Mouse (Mus musculus) monocyte, adult 2 months (primary cell): ENCODE measurements around the gene A830031A19Rik.

Source experiments
- DNase-seq, 2 experiments: peaks; one replicate each; pipeline ENCODE4 v3.0.0; 2022; ENCODE audit warnings: low spot score in 2 of 2, low read depth in 1 of 2

Gene A830031A19Rik

DNA sequence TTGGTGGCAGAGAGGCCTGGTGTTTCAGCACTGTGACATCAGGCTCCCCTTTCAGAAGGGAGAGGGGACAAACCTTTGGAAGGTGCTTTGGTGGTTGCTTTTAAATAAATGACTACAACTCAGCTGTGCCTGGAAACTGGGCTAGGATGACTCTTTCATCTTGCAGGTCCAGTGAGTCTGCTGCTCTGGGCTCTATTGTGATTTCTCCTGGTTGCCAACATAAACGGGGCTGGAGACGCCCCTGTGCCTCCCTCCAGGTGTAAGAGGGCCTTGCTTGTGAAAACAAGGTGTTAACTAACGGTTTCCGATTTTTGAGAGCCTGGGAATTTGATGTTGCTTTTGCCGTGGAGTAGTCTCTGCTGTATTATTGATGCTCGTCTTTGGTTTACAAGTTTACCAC is 21.6 kb upstream of the A830031A19Rik start:
- DNase-seq: no peak

DNA sequence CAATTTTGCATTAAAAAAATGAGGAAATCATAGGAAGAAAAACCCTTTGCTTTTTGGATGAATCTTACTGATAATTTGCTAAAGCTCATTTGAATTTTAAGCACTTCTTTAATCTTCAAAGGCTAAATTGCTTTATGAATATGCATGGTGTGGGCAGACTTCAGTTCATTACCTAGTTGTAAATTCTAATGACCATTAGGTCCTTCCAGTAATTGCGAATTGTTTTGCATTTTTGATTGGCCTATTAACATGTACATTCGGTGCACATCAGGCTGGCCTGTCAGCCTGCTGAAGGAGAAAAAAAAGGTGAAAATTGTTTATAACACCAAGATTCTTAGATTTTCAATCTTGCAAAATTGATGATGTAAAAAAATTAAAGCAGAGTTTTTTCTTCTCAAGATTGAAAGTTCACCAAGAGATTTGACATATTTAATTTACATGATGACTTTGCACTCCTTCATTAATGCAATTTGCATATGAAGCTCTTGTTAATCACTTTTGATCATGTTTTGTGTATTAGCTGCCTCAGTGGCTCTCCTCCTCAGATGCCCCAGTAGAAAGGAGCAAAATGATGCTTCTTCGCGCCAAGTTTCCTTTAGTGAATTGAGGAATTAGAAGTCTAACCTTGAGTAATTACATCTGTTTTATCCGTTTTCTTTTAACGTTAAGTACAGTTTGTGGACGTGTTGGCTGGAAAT is 21.0 kb upstream of the A830031A19Rik start:
- no peak for DNase-seq

DNA sequence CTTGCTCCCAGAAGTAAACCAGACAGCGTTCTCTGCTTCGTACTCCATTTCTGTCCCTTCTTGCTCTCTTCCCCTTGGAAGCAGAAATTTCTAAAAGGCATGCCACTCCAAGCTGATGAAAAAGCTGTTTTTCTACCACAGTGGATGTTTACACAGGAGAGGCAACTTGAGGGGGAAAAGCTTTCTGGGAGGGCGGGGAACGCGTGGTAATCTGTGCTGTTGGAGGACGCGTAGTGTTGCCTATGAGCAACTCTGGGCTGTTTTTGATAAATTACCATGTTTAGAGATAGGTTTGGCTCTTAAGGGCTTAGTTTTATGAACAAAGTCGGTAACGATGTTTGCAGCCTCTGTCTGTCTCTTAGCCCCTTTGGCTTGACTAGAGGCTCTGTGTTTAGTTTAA is 20.4 kb upstream of the A830031A19Rik start:
- DNase-seq: no peak

DNA sequence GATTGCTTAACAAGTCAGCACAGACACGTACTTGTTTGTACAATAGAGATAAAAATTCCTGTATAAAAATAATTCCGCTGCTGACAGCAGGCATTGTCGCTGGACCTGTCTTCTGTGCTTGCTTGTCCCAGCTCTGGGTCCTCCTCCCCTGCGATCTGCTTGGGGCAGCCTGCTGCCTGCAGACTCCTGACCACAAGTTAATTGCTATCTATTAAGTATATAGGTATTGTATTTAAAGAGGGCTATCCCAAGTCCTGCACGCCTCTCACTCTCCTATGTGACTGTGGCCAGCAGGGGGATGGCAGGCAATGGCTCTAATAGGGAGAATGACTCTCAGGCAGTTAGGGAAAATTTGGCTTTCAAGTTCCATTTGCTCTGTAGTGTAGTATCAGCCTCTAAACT is 19.2 kb upstream of the A830031A19Rik start:
- no peak for DNase-seq

- no peak for DNase-seq
These were observed 17.8 kb upstream of the A830031A19Rik start for GRCm38 (mm10) chr11:24092618-24093017.

DNA sequence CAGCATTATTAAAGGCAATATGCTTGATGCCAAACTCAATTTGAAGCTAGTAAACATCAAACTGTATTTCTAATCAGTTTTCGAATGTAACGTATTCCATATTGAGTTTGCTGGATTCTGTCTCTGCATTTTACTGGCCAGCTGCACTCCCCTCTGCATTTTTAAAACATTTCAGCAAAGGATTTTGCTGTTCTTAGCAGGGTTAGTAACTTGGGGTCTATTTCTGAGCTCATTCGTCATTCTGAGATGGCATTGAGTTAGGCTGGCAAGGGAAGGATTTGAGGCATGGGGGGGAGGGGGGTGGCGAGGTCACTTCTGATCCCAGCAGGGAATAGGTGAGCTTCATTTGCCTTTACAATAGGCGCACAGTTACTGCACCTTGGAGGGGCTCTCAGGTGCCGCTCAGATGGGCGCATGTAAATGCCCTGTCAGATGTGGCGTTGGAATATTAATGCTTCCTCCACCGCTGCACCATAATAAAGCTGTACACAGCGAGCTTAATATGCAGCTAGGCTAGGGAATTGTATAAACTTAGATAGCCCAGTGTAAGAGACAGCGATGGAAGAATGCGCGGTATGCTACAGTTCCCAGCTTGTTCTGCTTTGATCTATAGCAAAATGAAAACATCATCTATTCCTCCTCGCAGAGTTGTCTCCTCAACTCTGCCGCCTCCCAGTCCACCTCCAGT is 16.7 kb upstream of the A830031A19Rik start:
- DNase-seq: no peak

DNA sequence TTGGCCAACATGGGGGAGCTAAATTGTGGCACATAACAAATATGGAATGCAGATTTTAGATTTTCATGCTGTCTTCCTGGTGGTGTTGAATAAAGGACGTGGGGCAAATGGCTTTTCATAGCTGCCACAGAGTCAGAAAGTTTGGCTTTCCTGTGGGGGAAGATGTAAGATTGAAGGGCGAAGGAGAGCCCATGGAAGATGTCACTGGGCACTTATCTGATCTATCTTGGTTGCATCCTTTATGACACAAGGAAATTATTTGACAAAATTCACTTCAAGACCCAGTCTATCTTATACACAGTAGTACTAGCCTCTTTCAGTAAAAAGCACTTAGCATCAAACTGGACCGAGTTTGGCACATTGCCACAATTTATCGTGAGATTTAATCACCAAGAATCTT is 15.6 kb upstream of the A830031A19Rik start:
- no peak for DNase-seq

DNA sequence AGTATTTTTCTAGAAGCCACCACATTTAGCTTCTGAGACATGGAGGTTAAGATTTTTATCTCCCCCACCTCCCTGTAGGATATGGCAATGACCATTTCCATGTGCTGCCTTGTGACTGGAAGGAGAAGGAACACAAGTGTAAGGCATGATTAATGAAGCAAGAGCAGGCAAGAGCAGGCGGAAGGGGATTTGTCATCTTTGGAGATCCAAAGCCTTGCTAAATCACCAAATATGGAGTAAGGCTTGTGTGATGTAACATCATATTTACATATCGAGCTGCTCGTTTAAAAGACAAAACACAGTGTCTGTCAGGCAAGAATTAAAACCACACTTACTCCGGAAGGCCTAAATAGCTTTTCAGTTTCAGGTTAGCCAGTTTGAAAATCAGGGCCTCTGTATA is 12.2 kb upstream of the A830031A19Rik start:
- peak in 1 of 2 experiments; percentile 30 for DNase-seq

- DNase-seq: no peak
These were observed 11.1 kb upstream of the A830031A19Rik start for GRCm38 (mm10) chr11:24085986-24086385.

DNA sequence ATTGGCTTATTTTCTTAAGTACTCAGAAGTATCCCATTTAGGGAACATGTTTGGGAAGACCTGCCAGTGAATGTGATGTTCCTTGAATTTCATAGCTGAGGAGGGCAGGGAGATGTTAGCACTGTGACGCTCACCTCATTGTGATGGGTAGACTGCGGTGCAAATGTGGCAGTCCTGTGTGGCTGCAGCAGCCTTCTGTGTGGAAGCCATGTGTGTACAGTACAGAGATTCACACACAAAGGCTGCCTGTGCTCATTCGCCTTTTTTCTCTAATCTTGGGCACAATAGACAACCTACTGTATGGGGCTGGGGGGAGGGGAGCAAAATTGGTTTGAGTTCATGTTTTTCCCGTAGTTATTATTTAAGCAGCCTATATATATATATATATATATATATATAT is 9.7 kb upstream of the A830031A19Rik start:
- DNase-seq: no peak

- DNase-seq: no peak
These were observed 9.2 kb upstream of the A830031A19Rik start for GRCm38 (mm10) chr11:24084077-24084476.

- no peak for DNase-seq
These were observed 8.6 kb upstream of the A830031A19Rik start for GRCm38 (mm10) chr11:24083423-24083822.

DNA sequence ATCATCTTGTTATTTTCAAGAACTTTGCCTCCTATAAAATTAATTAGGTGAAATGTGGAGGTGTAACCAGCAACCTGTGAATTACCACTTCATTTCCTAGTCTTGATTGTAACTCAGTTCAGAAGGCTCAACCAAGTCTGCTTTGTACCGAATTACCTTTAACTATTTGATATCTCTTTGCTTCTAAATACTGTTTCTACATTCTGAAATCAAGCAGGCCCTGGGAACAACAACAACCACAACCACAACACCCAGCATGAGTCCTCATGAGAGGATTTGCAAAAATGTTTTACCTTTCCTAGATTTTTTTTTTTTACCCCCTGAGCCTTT is 8.2 kb upstream of the A830031A19Rik start:
- DNase-seq: no peak

- no peak for DNase-seq
These were observed 7.7 kb upstream of the A830031A19Rik start for GRCm38 (mm10) chr11:24082385-24083075.

DNA sequence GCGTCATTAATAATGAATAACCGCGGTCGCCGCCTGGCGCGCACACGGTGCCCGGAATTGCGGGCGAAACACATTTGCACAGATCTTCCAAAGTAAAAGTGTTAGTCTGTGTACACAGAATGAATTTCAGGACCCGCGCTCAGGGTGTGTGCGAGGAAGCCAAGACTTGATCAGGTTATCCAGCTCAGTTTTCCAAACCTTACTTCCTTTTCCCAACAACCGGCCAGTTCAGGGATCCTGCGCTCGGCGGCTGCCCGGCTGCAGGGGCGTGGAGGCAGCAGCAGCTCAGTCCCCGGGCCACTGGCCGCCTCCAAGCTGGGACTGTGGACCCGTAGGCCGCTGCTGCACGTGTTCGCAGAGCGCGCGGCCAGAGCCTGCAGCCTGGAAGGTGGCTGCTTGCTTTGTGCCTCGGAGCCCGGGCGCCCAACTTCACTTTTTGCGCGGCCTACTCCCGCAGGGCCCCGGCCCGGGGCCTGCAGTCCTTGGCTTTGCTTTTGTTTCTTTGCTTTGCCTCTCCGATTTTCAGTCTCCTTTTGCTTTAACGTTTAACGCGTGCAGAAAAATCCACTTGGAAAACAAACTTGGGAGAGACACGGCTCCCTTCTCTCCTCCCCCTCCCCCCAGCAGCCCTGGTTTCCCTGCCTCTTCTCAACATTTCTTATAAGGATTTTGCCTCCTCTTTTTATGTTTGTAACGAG is 7.0 kb upstream of the A830031A19Rik start:
- no peak for DNase-seq

DNA sequence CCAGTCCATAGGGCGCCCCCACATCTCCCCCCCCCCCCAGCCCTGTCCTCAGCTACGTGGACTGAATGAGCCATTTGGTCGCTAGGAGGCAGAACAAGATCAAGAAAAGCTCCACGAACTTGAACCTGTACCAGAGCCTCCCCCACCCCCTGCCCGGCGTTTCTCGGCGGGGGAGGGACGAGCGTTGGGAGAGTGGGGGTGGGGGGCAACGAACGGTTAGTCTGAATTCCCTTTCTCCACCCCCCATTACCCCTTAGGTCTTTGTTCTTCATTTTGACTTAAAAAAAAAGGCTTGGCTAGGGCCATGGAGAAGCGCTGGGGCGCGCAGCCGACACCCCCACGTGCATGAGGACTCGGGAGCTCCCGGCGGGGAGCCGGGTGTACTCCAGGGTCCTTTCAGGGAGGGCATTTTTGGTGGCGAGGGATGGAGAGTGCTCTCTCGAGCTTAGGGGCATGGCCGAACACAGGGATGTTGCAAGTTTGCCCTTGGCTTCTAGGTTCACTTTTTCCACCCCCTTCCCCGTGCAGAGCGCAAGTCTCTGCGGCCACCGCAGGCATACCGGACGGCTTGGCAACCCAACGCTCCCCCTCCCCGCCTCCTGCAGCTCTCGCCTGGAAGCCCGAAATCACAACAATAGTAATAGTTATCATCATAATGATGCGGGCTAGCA is 6.3 kb upstream of the A830031A19Rik start:
- peak in 1 of 2 experiments; percentile 35 for DNase-seq

DNA sequence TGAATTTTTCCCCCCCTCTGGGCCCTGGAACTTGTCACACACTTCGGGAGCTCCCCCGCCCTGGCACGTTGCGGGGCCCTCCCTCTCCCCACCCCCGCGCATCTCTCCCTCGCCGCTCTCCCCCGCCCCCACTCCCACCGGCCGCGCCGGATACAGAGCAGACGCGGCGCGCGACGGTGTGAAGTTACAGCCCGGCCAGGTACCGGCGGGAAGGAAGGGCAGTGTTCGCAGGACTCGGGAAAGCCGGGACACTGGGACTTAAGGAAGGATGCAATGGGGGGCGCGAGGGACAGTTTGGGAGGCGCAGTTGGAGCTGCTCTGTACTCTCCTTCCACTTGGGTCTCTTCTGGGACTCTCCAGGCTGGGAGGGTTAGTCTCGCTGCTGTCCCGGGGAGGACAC is 5.7 kb upstream of the A830031A19Rik start:
- DNase-seq: no peak

- no peak for DNase-seq
These were observed 4.8 kb upstream of the A830031A19Rik start for GRCm38 (mm10) chr11:24079392-24080391.

- DNase-seq: no peak
These were observed 4.0 kb upstream of the A830031A19Rik start for GRCm38 (mm10) chr11:24078706-24079316.
